Mouse (Mus musculus) monocyte, adult 59 days (primary cell): ENCODE data around the gene Polr2e. TPM values are rescaled to one million over a fixed set of nuclear protein-coding genes. Genes with fewer than 3 reads are reported as not detected.

Experiments used
- total RNA-seq, 2 experiments: library from RNA; stranded (reverse); gene quantifications; one replicate each; pipeline ENCODE4 v1.2.4; 2023

Polr2e gene
- total RNA-seq, result 10 to 100 TPM; 70.3 to 88.5 TPM

DNA sequence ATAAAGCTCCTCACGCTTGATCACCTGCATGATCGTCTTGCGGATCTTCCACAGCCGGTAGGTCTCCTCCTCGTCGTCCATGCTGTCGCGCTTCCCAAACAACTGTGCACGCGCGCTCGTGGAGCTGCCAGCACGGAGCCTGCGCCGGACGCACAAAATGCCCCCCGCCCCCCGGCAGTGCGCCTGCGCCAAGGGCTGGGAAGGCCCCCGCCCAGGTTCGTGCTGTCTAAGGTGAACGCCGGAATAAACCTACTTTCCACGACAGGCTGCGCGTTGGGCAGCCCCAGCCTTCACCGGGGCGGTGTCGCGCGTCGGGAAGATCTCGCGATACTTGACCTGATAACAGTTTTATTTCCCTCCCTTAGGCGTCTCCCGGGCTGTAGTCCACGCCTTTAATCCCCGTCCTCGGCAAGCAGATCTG lies at the start of gene Polr2e:
TSS of gene Polr2e (minus strand) at position 237 of the 421 bp plus-strand sequence.

DNA sequence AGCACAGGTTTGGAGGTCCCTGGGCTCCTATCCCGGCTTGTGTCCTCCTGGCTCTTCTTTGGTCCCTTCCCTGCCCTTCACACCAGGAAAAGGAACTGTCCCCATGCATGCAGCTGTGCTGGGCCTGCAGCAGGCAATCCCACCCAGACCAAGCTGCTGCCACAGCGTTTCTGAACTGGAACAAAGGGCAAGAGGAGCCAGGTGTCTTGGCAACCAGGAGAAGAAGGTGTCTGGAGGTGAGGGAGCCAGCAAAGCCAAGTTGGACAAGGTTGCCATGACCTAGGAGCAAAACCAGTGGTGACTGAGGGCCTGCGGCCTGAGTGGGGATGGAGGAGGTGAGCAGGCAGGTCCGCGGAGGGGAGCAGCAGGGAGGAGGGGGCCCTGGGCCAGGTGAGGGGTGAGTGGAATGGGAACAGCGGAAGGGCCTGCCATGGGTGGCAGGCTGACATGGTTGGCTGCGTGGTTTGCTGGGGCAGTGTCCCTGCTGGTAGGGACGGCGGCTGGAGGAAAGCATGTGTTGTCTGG lies 7.5 kb upstream of the Polr2e start, which contains the start of gene Gpx4:
TSS of gene Gpx4 (plus strand) at position 126 of the 525 bp plus-strand sequence.

DNA sequence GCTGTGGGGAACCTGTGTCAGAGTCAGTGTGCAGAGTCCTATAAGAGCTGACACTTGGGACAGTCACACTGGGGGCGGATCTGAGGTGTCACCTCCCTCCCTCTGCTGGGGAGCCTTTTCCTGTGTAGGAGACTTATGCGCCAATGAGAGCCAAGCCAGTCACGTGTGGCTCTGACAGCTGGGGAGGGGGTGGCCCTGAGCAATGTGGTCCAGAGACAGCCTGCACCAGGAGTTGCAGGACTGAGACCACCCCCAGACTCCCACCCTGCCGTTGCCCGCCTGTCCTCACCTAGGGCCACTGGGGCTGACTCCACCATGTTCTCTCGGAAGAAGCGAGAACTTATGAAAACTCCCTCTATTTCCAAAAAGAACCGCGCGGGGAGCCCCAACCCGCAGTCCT lies 23.1 kb downstream of the Polr2e start, which contains the start of gene Arhgap45:
TSS of gene Arhgap45 (plus strand) at position 143 of the 400 bp plus-strand sequence.

DNA sequence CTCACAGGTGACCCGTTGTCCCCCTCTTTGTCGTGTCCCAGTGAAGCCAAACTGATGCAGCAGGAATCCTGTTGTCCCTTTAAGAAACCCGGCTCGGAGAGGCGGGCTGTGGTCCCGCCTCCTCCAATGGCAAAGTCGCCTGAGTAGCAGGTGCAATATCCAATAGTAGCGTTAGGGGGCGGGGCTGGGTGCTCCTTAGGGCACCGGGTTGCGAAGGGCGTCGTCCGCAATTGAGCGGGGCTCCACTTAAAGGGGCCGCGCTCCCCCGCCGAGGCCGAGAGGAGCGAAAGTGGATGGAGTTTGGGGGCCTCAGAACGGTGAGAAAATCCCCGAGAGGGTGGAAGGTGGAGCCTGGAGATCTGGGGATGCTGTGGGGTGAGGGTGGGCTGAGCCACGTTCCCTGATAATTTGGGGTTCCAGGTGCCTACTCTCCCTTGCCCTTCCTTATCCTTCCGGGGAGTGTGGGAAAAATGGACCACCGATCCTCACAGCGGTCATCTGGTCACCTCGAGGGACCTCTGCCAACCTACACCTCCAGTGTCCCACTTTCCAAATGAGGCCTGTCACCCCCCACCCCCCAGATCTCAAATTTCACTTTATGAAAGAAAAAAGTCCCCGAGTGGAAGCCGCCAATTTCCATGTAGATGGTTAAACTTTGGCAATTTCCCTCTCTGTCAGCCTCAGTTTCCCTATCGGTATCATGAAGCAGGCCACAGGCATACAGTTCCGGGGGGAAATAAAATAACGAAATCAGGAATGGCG lies 43.1 kb downstream of the Polr2e start, which contains the start of gene Abca7:
TSS of gene Abca7 (plus strand) at position 223 of the 762 bp plus-strand sequence.

DNA sequence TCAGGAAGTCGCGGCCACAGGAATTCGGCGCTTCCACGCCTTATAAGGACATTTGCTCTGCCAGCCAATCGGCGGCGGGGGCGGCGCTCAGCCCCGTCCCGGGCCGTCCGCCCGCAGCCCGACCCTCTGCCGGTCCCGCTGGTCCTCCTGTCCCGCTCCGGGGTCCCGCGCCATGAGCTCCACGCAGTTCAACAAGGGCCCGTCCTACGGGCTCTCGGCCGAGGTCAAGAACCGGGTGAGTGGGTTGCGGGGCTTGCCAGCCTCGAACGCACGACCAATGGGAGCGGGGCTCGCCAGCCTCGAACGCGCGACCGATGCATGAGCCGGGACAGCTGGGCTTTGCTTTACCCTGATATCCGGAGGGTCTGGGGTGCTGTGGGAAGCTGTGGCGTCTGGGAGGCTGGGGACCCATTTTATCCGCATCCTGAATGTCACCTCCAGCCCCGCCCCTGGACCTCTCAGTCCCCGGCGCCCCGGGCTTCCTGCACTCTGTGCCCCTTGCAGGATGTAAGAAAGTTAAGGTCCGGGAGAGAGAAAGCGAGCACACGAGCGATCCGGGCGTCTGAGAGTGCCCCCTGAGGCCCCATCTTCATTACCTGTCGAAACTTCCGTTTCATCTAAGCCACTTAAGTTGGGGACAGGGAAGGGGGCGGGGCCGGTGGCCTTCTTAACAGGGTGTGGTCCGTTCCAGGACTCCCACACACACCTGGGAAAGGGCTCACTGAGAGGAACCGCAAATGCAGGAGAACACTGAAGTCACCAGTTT lies 50.9 kb downstream of the Polr2e start, which contains the start of gene Cnn2:
TSS of gene Cnn2 (plus strand) at position 79 of the 766 bp plus-strand sequence.

Other genes with a start within 250 kb of the Polr2e start
- gene Prss57, start 248.8 kb downstream of the Polr2e start, total RNA-seq, result not detected
- gene Palm, start 246.2 kb downstream of the Polr2e start, total RNA-seq, result 10 to 100 TPM; 70.2 to 73.6 TPM
- gene Misp, start 218.8 kb downstream of the Polr2e start, total RNA-seq, result under 1 TPM in 1 of 2 experiments, not detected in 1; 0.49 TPM
- gene Ptbp1, start 185.4 kb downstream of the Polr2e start, total RNA-seq, result 100 to 1,000 TPM; 308 to 311 TPM
- 10 to 100 TPM in 1 of 2 experiments, 1 to 10 TPM in 1; 4.9 to 13.3 TPM for gene Prtn3, start 165.3 kb downstream of the Polr2e start, total RNA-seq
- gene Plppr3, start 165.2 kb downstream of the Polr2e start, total RNA-seq, result 1 to 10 TPM; 1.5 to 5.6 TPM
- gene Elane, start 153.5 kb downstream of the Polr2e start, total RNA-seq, result 1 to 10 TPM; 1.4 to 1.7 TPM
- not detected for gene Cfd, start 148.9 kb downstream of the Polr2e start, total RNA-seq
- gene Med16, start 130.9 kb downstream of the Polr2e start, total RNA-seq, result 10 to 100 TPM; 33.8 to 45.6 TPM
- not detected for gene Gm26602, start 128.9 kb downstream of the Polr2e start, total RNA-seq
- 1 to 10 TPM; 1.1 to 1.5 TPM for gene Kiss1r, start 122.8 kb downstream of the Polr2e start, total RNA-seq
- gene R3hdm4, start 118.6 kb downstream of the Polr2e start, total RNA-seq, result 100 to 1,000 TPM; 103 to 108 TPM
- gene Arid3a, start 112.8 kb downstream of the Polr2e start, total RNA-seq, result 10 to 100 TPM; 72.0 to 93.0 TPM
- 10 to 100 TPM; 14.9 to 15.3 TPM for gene Wdr18, start 79.6 kb downstream of the Polr2e start, total RNA-seq
- gene Grin3b, start 69.1 kb downstream of the Polr2e start, total RNA-seq, result not detected
- 100 to 1,000 TPM; 159 to 170 TPM for gene Tmem259, start 55.5 kb downstream of the Polr2e start, total RNA-seq
- gene Cnn2, start 51.2 kb downstream of the Polr2e start, total RNA-seq, result 100 to 1,000 TPM; 264 to 285 TPM
- 100 to 1,000 TPM; 123 to 126 TPM for gene Abca7, start 43.3 kb downstream of the Polr2e start, total RNA-seq
- 100 to 1,000 TPM; 445 to 469 TPM for gene Arhgap45, start 23.1 kb downstream of the Polr2e start, total RNA-seq
- 100 to 1,000 TPM; 295 to 325 TPM for gene Gpx4, start 7.4 kb upstream of the Polr2e start, total RNA-seq
- 100 to 1,000 TPM; 221 to 224 TPM for gene Sbno2, start 65.8 kb upstream of the Polr2e start, total RNA-seq
- 100 to 1,000 TPM; 122 to 129 TPM for gene Stk11, start 76.0 kb upstream of the Polr2e start, total RNA-seq
- 100 to 1,000 TPM; 165 to 182 TPM for gene Atp5d, start 98.8 kb upstream of the Polr2e start, total RNA-seq
- 1 to 10 TPM; 3.7 to 4.5 TPM for gene Cbarp, start 101.0 kb upstream of the Polr2e start, total RNA-seq
- gene Midn, start 108.5 kb upstream of the Polr2e start, total RNA-seq, result 100 to 1,000 TPM; 150 to 162 TPM
- 10 to 100 TPM; 46.0 to 76.6 TPM for gene Cirbp, start 126.2 kb upstream of the Polr2e start, total RNA-seq
- 10 to 100 TPM; 11.8 to 19.2 TPM for gene 1600002K03Rik, start 133.1 kb upstream of the Polr2e start, total RNA-seq
- under 1 TPM; 0.24 to 0.49 TPM for gene Efna2, start 139.7 kb upstream of the Polr2e start, total RNA-seq
- 10 to 100 TPM; 36.1 to 46.4 TPM for gene Mum1, start 186.6 kb upstream of the Polr2e start, total RNA-seq
- gene Ndufs7, start 209.3 kb upstream of the Polr2e start, total RNA-seq, result 10 to 100 TPM; 70.2 to 74.7 TPM
- 10 to 100 TPM; 12.4 to 13.8 TPM for gene Gamt, start 221.2 kb upstream of the Polr2e start, total RNA-seq
- gene Dazap1, start 221.7 kb upstream of the Polr2e start, total RNA-seq, result 10 to 100 TPM; 83.2 to 97.3 TPM